Mouse (Mus musculus) brain, adult 2 months (tissue): Measurements from ENCODE around the gene Arpc3.

Source experiments
- DNase-seq: peaks from one replicate; pipeline ENCODE4 v3.0.0; 2011; ENCODE audit warnings: low read depth, low spot score

Gene Arpc3

DNA sequence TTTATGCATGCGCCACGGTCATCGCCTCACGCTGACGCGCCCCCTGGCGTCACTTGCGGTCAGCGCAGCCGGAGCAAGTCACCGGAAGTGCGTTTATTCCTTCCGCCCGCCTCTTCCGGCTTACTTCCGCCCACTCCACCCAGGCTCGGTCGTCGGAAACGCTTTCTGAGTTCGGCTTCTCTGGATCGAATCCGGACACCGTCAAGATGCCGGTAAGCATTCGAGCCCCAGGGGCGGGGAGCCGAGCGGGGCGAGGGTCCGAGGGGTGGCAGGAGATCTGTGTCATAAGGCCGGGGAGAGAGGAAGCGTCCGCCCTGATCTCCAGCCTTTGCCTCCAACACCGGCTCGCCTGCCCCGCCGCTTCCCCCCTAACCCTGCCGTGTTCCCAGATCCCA, at the start of gene Arpc3:
Gene Arpc3, plus strand, starts transcription at position 93 of the 395 bp plus-strand sequence.
- DNase-seq, result peak; percentile 97

DNA sequence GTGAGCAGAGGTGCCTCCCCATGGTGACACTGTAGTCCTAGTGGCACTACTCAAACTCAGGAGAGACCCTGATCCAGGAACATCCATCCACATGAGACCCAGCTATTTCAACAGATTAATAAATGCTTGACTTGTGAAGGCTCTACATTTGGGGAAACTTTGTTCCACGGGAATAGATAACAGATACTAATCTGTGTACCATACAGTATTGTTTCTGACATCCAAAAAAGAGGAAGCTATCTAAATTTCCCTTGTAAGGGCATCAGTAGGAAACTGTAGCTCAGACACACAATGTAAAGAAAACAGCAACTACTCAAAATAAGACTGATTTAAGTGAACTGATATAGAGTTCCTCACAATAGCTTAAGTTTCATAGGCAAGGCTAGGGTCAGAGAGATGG, 48.8 kb upstream of the Arpc3 start:
- DNase-seq, result no peak

DNA sequence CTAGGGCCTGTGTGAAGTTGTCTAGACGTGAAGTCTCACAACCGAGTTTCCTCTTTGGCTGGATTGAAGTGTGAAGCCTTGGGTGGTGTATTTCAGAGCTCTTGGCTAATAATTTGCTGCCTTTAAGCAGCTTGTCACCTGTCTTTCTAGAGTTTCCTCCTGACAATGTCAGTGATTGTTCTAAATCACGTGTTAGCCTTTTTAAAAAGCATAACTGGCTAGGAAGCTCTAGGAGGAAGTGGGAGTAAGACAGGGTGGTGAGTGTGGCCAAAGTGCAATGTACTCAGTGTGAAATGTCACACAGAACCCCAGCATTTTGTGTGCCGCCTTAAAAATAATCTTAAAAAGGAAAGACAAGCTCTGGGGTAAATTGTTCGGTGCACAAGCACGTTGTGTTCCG, 47.9 kb upstream of the Arpc3 start:
- DNase-seq, result no peak

DNA sequence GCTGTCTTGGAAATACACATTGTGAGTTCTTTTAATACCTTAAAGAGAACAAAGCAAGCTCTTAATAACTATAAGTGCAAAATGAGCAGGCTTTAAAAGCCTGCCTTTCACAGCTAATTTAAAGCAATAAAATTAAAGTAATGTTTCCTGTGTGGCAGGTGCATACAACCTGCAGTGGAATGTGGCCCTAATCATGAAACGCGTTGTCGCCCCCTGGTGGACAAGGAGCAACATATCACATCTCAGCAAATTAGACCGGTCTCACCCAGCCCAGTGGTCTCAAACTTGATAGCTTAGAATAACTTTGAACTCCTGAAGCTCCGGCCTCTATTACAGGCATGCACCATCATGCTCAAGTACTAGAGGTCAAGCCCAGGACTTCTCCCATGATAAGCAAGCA, 47.4 kb upstream of the Arpc3 start:
- peak; percentile 85 for DNase-seq

DNA sequence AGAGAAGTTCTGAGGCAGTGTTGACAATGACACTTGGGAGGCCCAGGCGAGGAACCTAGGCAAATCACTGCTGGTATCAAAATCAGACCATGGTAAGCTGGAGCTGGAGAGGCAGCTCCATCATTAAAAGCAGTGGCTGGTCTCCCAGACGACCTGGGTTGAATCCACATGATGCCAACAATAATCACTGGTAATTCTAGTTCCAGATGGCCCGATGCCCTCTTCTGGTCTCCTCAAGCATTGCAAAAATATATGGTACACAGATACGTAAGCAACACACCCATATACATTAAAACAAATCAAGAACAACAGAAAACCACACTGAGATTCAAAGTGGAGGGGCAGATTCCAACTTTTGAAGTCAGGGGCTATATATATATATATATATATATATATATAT, 45.9 kb upstream of the Arpc3 start:
- no peak for DNase-seq

DNA sequence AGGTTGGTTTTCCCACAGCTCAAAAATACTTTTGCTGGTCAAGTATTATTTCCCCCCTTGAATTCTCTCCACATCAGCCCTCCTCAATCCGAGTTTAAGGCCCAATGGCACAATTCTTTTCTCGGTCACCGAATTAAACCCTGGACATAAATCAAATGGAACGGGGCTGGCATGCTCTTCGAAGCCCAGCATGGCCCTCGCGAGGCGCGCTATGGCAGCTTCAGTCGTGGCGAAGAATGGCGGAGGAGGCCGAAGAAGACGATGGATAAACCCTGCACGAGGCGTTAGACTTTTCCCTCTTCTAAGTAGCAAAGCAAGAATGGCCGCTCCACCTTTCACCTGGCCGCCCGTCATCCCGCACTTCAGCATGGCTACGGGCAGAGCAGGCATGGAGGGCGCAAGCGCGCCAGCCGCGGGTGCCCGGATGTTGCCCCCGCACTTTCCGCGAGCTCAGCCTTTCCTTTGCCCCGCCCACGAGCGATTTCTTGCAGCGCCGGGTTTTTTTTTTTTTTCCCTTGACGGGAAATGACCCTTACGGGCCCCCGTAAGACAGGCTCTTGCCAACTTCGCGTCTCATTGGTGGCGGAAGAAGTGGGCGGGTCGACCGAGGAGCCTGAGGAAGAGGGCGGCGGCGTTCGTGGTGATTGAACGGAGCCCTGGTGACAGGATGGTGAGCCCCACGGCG, 37.7 kb upstream of the Arpc3 start, which contains the start of the genes Rad9b and Vps29:
Gene Rad9b, minus strand, starts transcription at position 427 of the 685 bp plus-strand sequence.
Gene Vps29, plus strand, starts transcription at position 563 of the 685 bp plus-strand sequence.
- DNase-seq, result peak; percentile 100

DNA sequence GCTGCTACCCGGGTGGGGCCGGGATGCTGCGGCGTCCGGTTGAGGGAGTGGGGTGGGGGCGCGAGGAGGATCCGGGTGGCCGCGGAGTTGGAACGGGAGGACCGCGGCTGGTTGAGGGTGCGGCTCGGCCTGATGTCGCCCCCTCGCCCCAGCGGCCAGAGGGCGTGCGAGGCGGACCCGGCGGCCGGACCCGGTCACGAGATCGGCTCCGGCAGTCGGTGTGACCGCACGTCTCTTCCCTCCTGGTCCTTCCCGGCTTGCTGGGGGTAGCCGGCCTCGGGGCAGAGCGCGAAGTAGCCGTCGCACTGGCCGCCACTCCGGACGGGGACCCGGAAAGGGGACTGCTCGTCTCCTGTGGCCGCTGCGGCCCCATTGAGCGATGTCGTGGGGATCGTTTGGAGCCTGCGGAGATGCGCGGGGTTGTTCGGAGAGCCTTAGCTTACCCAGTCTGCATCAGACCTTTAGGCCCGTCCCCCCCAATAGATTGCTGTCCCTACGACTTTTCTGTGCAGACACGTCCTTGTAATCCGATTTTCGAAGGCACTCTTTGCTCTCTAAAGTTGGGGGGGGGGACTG, 37.1 kb upstream of the Arpc3 start:
- no peak for DNase-seq

DNA sequence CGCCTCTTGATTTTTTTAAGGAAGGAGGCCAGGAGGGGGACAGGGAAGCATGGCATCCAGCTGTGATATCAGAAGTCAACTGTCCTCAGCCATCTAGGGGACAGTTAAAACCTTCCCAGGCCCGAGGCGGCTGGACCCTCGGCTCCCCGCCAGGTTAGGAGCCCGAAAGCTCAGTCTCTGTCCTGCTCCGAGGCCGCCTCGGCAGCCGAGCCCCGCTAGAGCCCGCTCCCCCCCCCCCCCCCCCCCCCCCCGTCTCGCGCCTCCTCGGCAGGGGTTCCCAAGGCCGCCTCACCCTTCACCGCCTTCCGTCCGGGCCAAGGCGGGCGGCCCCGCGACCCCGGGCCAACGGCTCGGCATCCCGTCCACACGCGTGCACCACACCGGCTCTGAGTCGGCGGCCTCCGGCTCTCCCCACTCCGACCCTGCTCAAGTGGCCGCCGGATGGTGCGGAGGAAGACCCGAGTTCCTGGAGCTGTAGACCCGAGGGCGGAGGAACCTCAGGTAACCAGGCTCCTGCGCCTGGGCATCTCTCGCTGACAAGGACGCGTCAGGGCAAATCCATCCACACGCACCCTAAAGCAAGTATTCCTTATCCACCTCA, 20.0 kb upstream of the Arpc3 start, which contains the start of gene Gpn3:
Gene Gpn3, plus strand, starts transcription at position 286 of the 601 bp plus-strand sequence.
- peak; percentile 20 for DNase-seq

DNA sequence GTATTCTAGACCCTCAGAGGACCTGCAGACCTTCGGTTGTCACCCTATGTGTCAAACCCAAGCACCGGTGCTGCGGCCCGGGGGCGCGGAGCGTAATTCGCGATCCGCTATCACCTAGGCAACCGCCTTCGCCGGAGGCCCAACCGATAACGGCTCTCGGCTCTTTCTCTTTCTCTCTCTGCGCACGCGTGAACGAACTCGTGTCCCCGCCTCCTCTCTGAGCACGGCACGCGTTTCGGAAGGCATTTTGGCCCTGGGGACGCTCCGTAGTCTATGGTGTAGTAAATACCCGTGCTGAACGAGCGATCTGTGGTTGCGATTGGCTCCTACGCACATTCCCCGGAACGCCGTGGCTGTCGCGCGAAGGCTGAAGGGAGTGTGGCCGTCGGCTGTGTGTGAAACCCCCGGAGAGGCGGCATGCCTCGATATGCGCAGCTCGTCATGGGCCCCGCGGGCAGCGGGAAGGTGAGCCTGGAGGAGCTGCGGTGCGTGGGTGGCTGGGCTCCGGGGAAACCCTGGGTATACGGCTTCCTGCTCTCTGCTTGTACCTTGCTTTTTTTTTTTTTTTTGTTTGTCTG, 19.4 kb upstream of the Arpc3 start, which contains the start of gene Fam216a:
Gene Fam216a, minus strand, starts transcription at position 173 of the 578 bp plus-strand sequence.
- peak; percentile 100 for DNase-seq

DNA sequence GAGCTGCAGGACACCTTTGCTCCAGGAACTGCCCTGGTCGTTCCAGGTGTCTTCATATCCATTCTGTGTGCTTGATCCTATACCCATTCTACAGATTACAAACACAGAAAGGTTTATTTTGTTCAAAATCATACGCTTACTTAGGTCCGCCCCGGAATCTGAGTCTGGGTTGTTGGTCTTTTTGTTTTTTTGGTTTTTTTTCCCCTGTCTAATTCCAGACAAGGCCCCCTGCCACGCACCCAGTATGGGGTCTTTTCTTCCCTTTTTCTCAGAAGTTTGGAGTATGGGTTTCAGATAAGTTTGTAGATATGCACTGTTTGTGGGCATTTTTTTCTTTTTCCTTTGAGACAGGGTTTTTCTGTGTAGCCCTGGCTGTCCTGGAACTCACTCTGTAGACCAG, 18.8 kb upstream of the Arpc3 start:
- no peak for DNase-seq

DNA sequence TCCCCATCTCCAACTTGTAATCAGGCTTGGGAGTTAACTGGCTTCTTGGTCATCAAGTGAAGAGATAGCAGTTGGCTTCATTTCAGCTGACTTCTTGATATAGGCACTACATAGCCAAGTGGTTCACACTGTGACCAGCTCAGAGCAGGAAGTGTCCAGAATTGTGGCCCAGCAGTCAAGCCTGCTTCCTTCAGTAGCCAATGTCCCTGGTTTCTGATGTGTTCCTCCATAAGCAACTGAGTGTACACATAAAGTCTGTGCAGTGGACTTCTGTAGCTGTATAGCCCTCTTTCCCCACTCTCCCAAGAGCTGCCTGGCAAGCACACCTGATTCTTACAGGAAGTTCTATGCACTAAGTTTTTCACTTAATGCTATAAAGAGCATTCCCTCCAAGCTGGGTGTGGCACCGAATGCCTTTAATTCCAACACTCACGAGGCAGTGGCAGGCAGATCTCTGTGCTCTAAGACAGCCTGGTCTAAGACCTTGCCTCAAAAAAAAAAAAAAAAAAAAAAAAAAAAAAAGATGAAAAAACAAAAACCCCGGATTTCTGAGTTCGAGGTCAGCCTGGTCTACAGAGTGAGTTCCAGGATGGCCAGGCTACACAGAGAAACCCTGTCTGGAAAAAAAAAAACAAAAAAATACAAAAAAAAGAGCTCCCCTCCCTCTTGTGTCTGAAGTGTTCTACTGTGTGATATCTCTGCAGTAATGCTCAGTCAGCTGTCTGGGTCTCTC, 14.4 kb upstream of the Arpc3 start:
- no peak for DNase-seq

DNA sequence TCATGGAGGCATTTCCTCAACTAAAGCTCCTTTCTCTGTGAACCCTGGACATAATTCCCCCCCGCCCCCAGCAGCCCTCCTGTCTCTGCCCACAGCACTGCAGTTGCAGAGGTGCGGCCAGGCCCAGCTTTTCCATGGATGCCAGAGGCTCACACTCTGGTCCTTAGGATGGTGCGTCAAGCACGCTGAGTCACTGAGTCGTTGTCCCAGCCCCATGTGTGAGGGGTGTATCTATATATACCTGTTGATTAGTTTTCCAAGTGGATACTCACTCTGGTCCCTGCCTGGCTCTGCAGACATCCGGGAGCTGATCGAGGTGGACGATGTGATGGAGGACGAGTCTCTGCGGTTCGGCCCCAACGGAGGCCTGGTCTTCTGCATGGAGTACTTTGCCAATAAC, 13.5 kb upstream of the Arpc3 start:
- DNase-seq, result no peak

DNA sequence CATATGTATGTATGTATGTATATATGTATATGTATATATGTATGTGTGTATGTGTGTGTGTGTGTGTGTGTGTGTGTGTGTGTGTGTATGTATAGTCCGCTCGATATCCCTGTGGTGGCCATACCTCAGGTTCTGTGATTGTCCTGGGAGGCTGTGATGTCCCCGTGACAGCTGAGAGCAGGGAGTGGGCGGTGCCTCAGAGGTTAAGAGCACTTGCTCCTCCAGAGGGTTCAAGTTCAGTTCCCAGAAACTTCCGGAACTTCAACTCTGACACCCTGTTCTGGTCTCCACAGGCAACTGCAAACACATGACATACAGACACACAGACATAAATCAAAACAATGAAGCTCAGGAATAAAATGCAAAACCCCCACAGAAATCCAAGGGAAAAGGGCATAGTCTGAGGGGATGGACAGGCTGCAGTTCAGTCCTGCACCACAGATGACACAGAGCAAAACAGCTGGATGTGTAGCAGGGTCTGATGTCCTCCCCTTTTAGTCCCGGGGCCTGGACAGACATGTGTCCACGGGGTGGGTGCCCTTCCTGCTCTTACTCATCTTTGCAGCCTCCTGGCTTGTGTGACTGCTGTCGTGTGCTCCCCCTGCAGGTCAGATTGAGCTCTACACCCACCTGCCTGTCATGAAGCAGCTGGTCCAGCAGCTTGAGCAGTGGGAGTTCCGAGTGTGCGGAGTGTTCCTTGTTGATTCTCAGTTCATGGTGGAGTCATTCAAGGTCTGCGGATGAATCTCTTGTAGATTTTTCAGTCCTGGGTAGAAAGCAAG, 12.1 kb upstream of the Arpc3 start:
- peak; percentile 96 for DNase-seq

DNA sequence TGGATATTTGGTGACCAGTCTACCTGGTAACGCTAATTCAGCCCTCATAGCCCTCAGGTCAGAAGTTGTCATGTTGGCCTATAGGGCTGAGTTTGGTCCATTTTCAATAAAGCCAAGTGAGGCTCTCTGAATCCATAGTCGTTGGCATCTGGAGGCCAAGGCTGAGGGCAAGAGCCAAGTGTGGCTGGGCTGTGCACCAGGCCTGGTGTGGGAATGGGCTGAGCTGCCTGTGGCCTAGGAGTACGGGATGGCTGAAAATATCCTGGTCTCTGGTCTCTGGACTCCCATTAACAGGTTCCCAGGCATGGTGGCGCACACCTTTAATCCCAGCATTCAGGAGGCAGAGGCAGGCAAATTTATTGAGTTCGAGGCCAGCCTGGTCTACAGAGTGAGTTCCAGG, 1.7 kb upstream of the Arpc3 start:
- no peak for DNase-seq

DNA sequence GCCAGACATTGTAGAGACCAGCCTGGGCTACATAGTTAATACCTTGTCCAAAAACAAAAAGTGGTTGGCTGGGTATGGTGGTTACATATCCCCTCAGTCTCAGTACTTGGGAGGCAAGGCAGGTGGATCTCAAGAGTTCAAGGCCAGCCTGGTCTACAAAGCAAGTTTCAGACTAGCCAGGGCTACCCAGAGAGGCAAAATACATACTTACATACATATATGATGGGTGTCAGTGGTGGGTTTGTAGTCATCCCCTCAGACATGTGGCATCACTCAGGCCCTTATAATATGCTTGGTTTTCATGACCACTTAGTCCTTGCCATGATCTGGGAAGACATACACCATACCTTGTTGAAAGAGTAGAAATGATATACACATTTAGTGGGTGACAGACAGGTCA, 1.0 kb upstream of the Arpc3 start:
- DNase-seq, result no peak

DNA sequence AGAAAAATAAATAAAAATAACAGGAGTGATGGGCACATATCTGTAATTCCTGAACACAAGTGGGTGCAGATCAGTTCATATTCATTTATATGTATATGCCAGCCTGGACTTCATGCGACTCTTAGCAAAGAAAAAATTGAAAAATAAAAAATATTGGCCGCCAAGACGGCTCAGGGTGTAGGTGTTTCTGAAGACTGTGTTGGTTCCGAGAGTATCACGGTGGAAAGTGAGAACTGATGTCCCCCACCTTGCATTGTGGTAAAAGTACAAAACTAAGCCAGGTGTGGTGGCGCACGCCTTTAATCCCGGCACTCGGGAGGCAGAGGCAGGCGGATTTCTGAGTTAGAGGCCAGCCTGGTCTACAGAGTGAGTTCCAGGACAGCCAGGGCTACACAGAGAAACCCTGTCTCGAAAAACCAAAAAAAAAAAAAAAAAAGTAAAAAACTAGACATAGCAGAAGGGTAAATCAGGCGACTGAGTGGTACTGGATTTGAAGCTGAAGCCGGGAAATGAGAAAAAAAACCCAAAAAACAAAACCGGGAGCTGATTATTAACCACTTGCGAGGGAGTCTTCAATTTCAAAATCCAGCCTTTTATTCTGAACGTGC, 396 bp upstream of the Arpc3 start:
- DNase-seq, result no peak

DNA sequence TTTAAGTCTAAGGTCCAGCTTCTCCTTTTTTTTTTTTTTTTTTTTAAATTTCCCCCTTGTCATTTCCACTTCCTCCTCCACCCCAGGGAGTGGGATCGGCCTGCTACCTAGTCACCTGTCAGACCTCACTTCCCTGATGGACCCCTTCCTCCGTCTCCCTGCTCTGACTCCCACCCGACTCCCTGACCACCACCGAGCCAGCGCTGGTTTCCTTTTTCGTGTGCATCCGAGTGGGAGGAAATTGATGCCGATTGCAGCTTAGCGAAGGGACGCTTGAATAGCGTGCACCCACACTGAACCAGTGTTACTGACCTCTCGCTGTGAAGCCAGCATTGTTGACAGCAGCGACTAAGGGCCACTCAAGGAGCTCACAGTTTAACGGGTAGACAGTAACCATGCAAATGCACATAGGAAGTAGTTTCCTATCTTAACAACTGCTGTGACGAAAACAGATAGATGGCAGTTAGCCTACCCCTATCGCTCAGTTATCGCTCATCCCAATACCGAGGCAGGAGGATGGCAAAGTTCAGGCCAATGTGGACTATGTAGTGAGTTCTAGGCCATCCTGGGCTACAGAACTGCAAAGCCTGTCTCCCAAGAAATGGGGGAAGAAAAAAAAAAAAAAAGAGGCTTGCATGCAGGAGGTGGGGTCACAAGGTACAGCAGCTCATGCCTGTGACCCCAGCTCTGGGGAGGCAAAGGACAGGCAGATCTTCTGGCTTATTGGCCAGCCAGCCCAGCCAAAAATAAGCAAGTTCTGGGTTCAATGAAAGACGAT, 738 bp downstream of the Arpc3 start:
- peak; percentile 42 for DNase-seq

DNA sequence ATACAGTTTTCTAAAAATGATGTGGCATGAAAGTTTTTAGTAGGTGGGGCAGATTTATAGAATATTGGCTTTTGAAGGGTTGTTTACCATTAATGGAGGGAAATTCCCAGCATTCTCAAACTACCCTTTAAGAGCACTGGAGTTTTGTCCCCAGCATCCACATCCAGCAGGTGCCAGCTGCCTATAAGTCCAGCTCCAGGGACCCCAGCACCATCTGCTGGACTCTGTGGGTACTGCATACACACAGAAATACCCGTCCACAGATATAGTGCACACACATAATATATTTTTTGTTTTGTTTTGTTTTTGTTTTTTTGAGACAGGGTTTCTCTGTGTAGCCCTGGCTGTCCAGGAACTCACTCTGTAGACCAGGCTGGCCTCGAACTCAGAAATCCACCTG, 2.2 kb downstream of the Arpc3 start:
- peak; percentile 78 for DNase-seq

DNA sequence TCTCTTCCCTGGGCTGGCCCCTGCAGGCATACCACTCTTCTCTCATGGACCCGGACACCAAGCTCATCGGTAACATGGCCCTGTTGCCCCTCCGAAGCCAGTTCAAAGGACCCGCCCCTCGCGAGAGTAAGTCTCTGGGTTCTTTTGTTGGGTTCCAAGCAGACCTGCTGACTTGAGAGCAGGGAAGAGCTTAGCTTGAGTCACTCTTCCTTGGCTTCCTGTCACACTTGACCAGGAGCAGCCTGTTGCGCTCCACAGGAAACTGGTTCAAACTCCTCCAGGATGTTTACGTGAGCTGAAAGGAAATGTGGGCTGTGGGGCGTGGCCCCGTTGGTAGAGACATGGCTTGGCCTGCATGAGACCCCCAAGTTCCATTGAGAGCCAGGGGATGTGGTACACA, 5.1 kb downstream of the Arpc3 start:
- no peak for DNase-seq

DNA sequence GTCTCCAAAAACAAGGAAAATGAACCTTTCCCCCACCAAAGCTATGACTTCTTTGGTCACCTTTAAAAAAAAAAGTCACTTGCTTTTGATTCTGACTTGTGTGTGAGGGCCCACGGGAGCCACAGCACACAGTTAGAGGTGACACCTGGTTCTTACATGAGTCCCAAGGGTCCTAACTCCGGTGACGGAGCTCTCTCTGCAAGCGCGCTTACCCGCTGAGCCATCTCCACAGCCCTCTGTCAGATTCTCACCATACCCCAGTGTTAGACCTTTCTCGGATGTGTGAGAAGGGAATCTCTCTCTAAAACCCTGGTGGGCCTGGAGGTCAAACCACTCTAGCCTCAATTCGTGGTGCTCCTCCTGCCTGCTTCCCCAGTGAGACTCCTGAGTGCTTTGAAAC, 5.8 kb downstream of the Arpc3 start:
- no peak for DNase-seq
